Mouse (Mus musculus) kidney, postnatal 10 days (tissue): ENCODE data around the gene Tspan3.

Experiments used
- DNase-seq: peaks from one replicate; pipeline ENCODE4 v3.0.0; 2021; ENCODE audit warnings: mixed read lengths

Tspan3 gene

GRCm38 (mm10) chr9:56107527-56107926 is 57.8 kb downstream of the Tspan3 start:
- DNase-seq, result no peak

- peak; percentile 54 for DNase-seq
Measured at GRCm38 (mm10) chr9:56106274-56107072, 58.8 kb downstream of the Tspan3 start.

- peak; percentile 11 for DNase-seq
Measured at GRCm38 (mm10) chr9:56104921-56105320, 60.4 kb downstream of the Tspan3 start.

GRCm38 (mm10) chr9:56101022-56101421 is 64.3 kb downstream of the Tspan3 start:
- no peak for DNase-seq

- DNase-seq, result no peak
Measured at GRCm38 (mm10) chr9:56100041-56100522, 65.2 kb downstream of the Tspan3 start.

GRCm38 (mm10) chr9:56097584-56098298 is 67.5 kb downstream of the Tspan3 start:
- DNase-seq, result no peak

GRCm38 (mm10) chr9:56092102-56092501 is 73.2 kb downstream of the Tspan3 start:
- DNase-seq, result no peak

GRCm38 (mm10) chr9:56090546-56091225 is 74.6 kb downstream of the Tspan3 start:
- no peak for DNase-seq

- peak; percentile 83 for DNase-seq
Measured at GRCm38 (mm10) chr9:56089778-56090520, 75.3 kb downstream of the Tspan3 start, which contains the start of gene Pstpip1. TSS of gene Pstpip1 (plus strand) at chr9:56089962.

GRCm38 (mm10) chr9:56086524-56086923 is 78.8 kb downstream of the Tspan3 start:
- DNase-seq, result no peak
